Mouse (Mus musculus) ES-E14 (cell line): ENCODE data around the gene Tnfrsf13c. TPM values are rescaled to one million over a fixed set of nuclear protein-coding genes. Genes with fewer than 3 reads are reported as not detected.
A peak's percentile ranks its signal among the peaks of the same experiment; 100 is the strongest.

ENCODE experiments used
- DNase-seq: peaks from one replicate; pipeline ENCODE4 v3.0.0-alpha.2; 2013; ENCODE audit warnings: low read depth, low spot score
- H3K27ac ChIP-seq: 2 replicates; pipeline ENCODE4 v1.5.1; 2012; ENCODE audit warnings: low read depth, mild to moderate bottlenecking, low read length, moderate library complexity, mixed read lengths; ENCODE audit not compliant: poor library complexity, insufficient read depth, severe bottlenecking
- H3K36me3 ChIP-seq: 2 replicates; pipeline ENCODE4 v1.6.1; 2012; ENCODE audit warnings: mild to moderate bottlenecking, low read length, moderate library complexity, mixed read lengths; ENCODE audit not compliant: control insufficient read depth, poor library complexity, insufficient read depth, severe bottlenecking
- H3K4me1 ChIP-seq, 2 experiments: fragments of 150-350 bp in 1 of 2; sonication (generic) in 1 of 2; 2 replicates each; pipeline ENCODE4 v1.6.1; 2012; ENCODE audit warnings: low read length in 2 of 2, mild to moderate bottlenecking in 1 of 2, mixed read lengths in 1 of 2; ENCODE audit not compliant: control insufficient read depth in 2 of 2, insufficient read depth in 2 of 2, poor library complexity in 1 of 2
- H3K4me3 ChIP-seq, 2 experiments: fragments of 150-350 bp in 1 of 2; sonication (generic) in 1 of 2; 2 replicates each; pipeline ENCODE4 v1.5.1; 2012; ENCODE audit warnings: low read length in 2 of 2, low read depth in 1 of 2, mild to moderate bottlenecking in 1 of 2, mixed read lengths in 1 of 2; ENCODE audit not compliant: insufficient read depth in 1 of 2, poor library complexity in 1 of 2, severe bottlenecking in 1 of 2
- H3K9ac ChIP-seq: 2 replicates; pipeline ENCODE4 v1.6.1; 2012; ENCODE audit warnings: low read depth, mild to moderate bottlenecking, low read length, mixed read lengths; ENCODE audit not compliant: poor library complexity, insufficient read depth, severe bottlenecking
- H3K9me3 ChIP-seq: fragments of 150-350 bp; sonication (generic); 2 replicates; pipeline ENCODE4 v1.6.1; 2012; ENCODE audit warnings: low read depth, mild to moderate bottlenecking, low read length; ENCODE audit not compliant: control insufficient read depth, insufficient read depth
- CHD2 ChIP-seq: IDR thresholded peaks from 2 replicates; pipeline ENCODE4 v1.6.1; 2014; ENCODE audit warnings: mild to moderate bottlenecking, low read depth, low read length, inconsistent platforms
- HCFC1 ChIP-seq: IDR thresholded peaks from 2 replicates; pipeline ENCODE4 v1.6.1; 2012; ENCODE audit warnings: low read length, inconsistent platforms, borderline replicate concordance; ENCODE audit not compliant: insufficient read depth
- MAFK ChIP-seq: IDR thresholded peaks from 2 replicates; pipeline ENCODE4 v1.6.1; 2014; ENCODE audit warnings: mild to moderate bottlenecking, low read depth, low read length, inconsistent platforms; ENCODE audit not compliant: insufficient read depth
- ZC3H11A ChIP-seq: IDR thresholded peaks from 2 replicates; pipeline ENCODE4 v1.6.1; 2012; ENCODE audit warnings: low read depth, mild to moderate bottlenecking, inconsistent platforms, low read length, borderline replicate concordance
- ZNF384 ChIP-seq: IDR thresholded peaks from 2 replicates; pipeline ENCODE4 v1.6.1; 2012; ENCODE audit warnings: low read depth, low read length, inconsistent platforms
- in situ Hi-C, 2 experiments: fragments of 600-800 bp; cut with MboI; formaldehyde crosslinking; loops; one replicate each; pipeline ENCODE4 v1.15.1; 2025; ENCODE audit warnings: low sequenced_read_pairs in 2 of 2, inconsistent platforms in 1 of 2; ENCODE audit not compliant: unreplicated experiment in 2 of 2
- total RNA-seq: library from RNA; depleted of rRNA; stranded (reverse); fragments of 300-350 nt; gene quantifications from 2 replicates; pipeline ENCODE4 v1.2.3, GENCODE M21; 2012

The Tnfrsf13c gene
- total RNA-seq, 1 experiment = 2.3 TPM

GRCm38 (mm10) chr15:82223251-82223650 is 918 bp downstream of the Tnfrsf13c start:
- TF ChIP-seq MAFK = no peak
- no peak for TF ChIP-seq ZC3H11A
- no peak for TF ChIP-seq HCFC1
- no peak for TF ChIP-seq ZNF384
- no peak for TF ChIP-seq CHD2
- Histone ChIP-seq H3K9ac (no peak overlapping the region), H3K36me3 (no peaks in the 10 kb centered on the region), H3K4me1 (peaks cover 2 to 40% of the 10 kb centered on the region in 2 experiments; a peak in 2 of 4 replicates), H3K9me3 (no peaks in the 10 kb centered on the region), H3K27ac (no peak overlapping the region), H3K4me3 (no peak overlapping the region)
- in situ Hi-C loops = no loop called here
- no peak for DNase-seq

- TF ChIP-seq HCFC1 (no peak), MAFK (no peak), ZC3H11A (no peak), CHD2 (no peak), ZNF384 (no peak)
- no peaks in the 10 kb centered on the region for H3K9me3 ChIP-seq
- in situ Hi-C loops = no loop called here
- H3K36me3 ChIP-seq = no peaks in the 10 kb centered on the region
- peak overlapping the region; percentile 26 for H3K9ac ChIP-seq
- no peak for DNase-seq
- no peak overlapping the region; a peak in 1 of 4 replicates for H3K4me3 ChIP-seq
- peaks cover 6 to 50% of the 10 kb centered on the region in 2 experiments; a peak in 3 of 4 replicates for H3K4me1 ChIP-seq
- no peak overlapping the region for H3K27ac ChIP-seq
Measured at GRCm38 (mm10) chr15:82221104-82221860, 2.9 kb downstream of the Tnfrsf13c start.

GRCm38 (mm10) chr15:82220003-82220675 is 4.0 kb downstream of the Tnfrsf13c start:
- TF ChIP-seq ZNF384 (no peak), ZC3H11A (no peak), HCFC1 (no peak), MAFK (no peak), CHD2 (no peak)
- in situ Hi-C loops = no loop called here
- Histone ChIP-seq H3K9ac (no peak overlapping the region), H3K4me3 (no peak overlapping the region), H3K4me1 (peaks cover 6 to 57% of the 10 kb centered on the region in 2 experiments; a peak in 3 of 4 replicates), H3K9me3 (no peaks in the 10 kb centered on the region), H3K27ac (no peak overlapping the region), H3K36me3 (no peaks in the 10 kb centered on the region)
- DNase-seq = no peak

GRCm38 (mm10) chr15:82218778-82219666 is 5.1 kb downstream of the Tnfrsf13c start:
- DNase-seq = no peak
- peaks cover 6 to 52% of the 10 kb centered on the region in 2 experiments; a peak in 3 of 4 replicates for H3K4me1 ChIP-seq
- TF ChIP-seq ZNF384 = no peak
- TF ChIP-seq MAFK = no peak
- TF ChIP-seq HCFC1 = no peak
- TF ChIP-seq ZC3H11A = no peak
- TF ChIP-seq CHD2 = no peak
- no peaks in the 10 kb centered on the region for H3K9me3 ChIP-seq
- in situ Hi-C loops = no loop called here
- no peak overlapping the region for H3K9ac ChIP-seq
- no peak overlapping the region for H3K27ac ChIP-seq
- H3K36me3 ChIP-seq = no peaks in the 10 kb centered on the region
- no peak overlapping the region for H3K4me3 ChIP-seq
